Mouse (Mus musculus) retina, postnatal 1 day (tissue): ENCODE measurements around the gene Rad9a.
"Not testable (repeated sequence)": the region's sequence is repeated elsewhere in the genome, so short reads cannot be mapped to it uniquely, and the experiment has no call there.

Source experiments
- DNase-seq: peaks from one replicate; pipeline ENCODE4 v3.0.0-alpha.2; 2012

The Rad9a gene

DNA sequence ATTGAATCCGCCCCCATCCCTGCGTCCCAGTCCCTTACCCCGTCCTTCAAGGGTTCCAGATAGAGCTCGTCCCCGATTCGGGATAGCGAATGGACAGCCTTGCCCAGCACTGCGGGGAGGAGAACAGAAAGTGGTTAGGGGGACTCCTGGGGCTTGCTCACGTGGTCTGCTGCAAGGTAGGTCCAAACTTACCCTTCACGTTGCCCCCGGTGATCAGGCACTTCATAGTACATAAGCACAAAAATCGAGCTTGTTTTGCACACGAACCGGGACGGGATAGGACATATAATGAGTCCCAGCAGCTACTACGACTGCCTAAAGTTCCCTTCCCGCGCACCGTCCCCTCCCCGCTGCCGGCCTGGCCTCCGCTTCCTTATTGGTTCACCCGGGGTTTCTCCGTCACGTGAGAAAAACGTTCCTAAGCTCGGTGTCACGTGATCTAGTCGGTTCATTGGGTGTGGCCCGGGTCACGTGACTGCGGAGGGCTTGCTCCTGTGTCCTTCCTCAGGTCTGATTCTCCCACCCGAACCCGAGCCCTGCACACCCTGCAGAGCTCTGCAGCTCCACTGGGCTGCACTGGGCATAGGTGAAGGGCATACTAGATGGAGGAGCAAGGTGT is at the start of gene Rad9a:
Rad9a (minus strand) TSS at position 372 of the 619 bp plus-strand sequence.
- peak; percentile 98 for DNase-seq

DNA sequence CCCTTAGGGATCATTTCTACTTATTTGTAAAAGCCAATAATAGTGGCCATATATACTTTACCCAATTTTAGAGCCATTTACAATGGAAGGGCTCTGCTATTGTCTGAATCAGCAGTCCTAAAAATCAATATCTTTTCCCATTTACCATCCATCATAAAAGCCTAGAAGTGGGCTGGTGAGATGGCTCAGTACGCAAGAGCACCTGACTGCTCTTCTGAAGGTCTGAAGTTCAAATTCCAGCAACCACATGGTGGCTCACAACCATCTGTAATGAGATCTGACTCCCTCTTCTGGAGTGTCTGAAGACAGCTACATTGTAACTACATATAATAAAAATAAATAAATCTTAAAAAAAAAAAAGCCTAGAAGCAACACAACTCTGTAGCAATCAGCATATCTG is 47.2 kb upstream of the Rad9a start:
- not testable (repeated sequence) for DNase-seq

DNA sequence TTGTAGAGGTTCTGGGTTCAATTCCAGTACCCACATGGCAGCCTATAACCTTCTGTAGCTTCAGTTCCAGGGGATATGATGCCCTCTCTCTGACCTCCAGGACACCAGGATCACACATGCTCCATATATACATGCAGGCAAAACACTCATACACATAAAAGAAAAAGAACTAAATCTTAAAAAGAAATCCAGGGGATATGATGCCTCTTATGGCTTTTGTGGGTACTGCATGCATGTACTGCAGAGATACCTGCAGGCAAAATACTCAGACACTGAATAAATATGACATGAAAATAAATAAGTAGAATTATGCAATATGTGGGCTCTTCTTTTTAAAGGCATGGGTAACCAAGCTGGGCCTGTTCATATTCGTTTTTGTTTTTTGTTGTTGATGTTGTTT is 45.5 kb upstream of the Rad9a start:
- peak; percentile 40 for DNase-seq

DNA sequence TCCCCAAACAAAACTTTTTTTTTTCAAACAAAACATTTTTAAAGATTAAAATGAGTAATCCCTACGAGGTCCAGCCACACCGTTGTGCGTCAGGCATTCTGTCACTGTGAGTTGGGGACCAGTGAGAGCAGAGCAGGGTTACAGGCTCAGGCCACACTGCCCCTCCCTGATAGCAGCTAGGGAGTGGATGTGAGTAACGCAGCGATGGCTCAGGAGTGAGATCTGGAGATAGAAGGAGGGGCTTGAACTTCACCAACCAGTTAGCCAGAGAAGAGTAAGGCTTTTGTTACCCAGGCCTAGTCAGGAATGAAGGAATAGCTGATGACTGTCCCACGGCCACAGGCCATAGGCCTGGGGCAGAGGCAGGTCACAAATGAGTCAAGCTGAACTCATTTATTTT is 43.3 kb upstream of the Rad9a start:
- no peak for DNase-seq

DNA sequence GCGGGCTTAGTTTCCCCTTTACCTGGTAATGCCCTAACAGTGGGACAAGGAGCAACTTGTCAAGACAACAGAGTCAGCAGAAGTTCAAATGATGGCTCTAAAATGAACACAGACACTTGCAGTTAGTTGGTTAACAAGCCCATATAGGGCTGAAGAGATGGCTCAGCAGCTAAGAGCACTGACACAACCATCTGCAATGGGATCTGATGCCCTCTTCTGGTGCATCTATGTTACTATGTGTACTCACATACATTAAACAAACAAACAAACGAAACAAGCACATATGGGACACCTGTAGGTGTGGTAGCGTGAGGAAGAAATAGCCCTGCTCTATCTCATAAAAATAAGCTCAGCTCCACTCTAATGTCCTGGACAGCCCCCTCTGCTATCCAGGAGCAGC is 41.0 kb upstream of the Rad9a start:
- DNase-seq = no peak

DNA sequence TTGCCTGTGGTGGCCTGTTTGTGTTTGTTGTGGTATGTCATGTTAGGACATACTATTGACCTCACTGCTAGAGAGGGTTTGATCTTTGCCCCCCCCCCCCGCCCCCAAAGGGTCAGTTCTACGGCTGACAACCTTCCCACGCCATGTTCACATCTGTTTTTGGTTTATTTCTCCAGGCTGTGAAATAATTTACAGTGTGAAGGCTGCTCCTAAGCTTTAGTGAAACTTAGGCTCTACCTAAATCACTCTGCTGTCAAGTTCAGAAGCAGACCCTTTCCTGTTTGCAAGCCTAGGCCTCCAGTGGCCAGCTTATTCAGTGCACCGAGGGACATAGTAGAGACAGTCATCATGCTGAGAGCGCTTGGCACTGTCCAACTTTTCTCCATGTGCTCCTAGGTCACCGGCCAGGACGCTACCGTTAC is 38.8 kb upstream of the Rad9a start:
- DNase-seq = no peak

DNA sequence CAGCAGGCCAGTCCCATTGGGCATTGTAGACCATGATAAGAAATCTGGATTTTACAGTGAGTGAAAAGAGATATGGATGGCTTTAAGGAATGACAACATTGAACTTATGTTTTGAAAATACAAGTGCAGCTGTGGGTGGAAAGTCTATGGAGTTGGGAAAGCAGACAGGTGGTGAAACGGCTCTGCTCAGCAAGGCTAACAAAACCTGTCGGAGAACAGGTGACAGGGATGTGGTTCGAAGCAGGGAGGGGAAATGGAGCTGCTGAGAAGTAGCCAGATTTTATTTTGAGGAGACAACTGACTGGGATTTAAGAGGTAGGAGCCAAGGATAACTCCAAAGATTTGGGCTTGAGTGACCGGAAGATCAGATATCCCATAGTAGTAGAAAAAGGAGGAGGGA is 33.1 kb upstream of the Rad9a start:
- no peak for DNase-seq

DNA sequence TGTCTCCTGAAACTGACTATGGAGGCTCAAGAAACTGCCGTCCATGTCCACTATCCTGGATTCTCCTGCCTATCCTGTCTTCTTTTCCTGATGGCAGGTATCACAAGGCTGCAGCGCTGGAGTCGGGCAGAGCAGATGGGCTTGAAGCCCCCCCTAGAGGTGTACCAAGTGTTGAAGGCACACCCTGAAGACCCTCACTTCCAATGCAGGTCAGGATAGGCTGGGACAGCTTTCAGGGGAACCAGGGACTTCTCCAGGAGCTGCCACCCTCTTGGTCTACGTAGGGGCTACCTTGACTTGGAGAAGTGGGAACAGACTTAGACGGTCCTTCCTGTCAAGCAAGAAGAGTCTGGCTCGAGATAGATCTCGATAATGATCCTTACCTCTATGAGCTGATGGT is 31.2 kb upstream of the Rad9a start:
- DNase-seq = no peak

DNA sequence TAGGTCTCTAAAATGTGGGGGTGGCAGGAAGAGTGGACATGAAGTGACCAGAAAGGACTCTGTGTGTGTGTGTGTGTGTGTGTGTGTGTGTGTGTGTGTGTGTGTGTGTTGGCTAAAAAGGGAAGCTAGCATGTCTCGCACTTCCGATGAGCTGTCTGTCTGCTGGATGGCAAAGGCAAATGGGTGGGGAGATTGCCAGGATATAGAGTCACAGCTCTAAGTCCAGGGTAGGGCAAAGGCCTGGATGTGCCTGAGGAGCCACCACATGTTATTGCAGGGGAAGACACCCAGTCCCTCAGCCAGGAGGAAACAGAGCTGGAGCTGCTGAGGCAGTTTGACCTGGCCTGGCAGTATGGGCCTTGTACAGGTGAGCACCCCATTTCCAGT is 30.7 kb upstream of the Rad9a start:
- no peak for DNase-seq

DNA sequence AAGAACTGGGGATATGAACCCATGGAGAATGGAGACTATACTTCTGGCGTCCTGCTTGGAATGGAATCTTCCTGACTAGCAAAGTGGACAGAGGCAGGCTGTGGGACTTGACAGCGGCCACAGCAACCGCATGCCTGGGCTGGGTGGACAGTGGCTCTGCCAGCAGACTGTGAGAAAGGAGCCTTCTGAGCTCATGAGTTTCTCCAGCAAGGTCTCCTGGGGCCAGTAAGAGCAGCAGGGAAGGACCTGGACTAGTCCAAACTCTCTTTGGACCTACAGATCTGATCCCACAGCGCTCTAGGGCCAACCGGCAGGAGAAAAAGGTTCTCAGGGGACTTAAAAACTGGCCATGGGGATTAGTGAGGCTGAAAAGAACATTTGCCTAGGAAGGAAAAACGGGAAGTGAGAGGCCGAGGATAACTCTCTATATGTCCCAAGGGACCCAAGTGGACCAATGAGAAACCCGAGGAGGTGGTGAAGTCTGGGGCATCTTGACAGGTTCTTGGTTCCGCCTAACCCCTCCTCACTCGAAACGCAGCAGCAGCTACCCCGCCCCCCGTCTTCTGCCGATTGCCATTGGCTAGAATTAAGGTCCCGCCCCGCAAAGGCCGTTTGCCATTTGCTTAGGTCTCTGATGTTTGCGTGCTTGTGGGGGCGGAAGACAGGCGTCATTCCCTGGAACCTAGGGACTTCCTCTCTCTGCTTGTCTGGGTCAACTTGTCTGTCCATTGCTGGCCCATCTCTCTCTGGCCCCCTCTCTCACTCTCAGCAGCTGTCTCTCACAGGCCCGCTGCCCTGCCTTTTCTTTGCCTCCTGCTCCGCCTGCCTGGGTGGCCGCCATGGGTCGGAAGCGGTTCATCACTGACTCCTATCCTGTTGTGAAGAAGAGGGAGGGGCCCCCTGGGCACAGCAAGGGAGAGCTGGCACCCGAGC is 30.1 kb upstream of the Rad9a start, which contains the start of gene Pold4:
Pold4 (plus strand) TSS at position 647 of the 933 bp plus-strand sequence.
- peak; percentile 95 for DNase-seq

DNA sequence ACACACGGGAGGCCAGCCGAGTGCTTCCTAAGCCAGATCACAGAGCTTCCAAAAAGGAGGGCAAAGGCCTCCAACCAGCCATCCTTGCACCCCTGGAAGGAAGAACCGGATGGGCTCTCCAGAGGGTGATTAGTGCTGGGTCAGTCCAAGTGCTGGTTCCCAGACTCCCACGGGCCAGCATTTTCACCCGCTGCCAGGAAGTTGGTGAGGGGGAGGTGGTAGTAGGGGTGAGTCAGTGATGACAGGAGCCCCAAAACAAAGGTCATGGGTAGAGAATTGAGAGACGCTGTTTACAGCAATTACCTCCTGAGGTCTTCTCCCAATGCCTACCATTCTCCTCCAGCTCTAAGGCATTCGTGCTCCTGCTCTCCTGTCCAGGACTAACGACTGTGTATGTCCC is 29.0 kb upstream of the Rad9a start:
- no peak for DNase-seq

DNA sequence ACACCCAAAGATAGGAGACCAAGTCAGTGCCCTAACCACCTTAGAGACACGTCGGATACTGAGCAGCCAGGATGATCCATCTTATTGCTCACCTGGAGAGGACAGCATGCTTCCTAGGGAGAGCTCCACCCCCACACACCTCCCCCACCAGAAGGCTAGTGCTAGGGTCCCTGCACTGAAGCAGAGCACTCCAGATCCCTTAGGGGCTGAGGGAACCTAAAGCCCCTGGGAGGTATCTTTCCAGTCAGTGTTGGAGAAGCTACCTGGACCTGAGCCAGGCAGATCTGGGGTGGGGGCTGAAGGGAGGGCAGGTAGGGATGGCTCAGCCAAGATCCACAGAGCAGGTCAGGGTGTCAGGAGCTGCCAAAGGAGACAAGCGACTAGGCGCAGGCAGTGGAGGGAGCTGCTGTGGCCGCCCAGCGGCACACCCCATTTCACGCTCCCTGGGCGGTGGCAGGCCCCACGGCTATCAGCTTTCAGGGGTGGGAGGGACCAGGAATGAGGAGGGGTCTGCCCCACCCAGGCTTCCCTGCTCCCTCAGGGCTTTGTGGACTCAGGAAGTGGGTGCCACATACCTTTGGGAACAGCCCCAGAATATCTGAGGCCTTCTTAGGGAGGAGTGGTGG is 28.1 kb upstream of the Rad9a start:
- DNase-seq = no peak

DNA sequence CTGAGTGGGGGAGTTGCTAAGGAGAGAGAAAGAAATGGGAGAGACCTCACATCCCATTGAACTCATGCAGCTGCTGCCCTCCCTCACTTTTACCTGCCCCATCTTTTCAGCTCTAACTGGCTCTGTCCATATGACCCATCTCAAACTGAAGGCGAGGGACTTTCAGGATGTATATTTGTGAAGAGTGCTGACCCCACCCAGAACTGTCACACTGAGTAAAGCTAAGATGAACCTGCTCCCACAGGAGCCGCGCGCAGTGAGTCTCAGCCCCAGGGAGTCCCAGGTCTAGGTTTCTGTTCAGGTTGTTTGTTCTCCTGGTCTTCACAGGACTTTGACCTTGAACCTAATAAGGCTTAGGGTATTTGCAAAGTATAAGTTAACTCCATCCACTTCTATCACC is 27.4 kb upstream of the Rad9a start:
- no peak for DNase-seq

DNA sequence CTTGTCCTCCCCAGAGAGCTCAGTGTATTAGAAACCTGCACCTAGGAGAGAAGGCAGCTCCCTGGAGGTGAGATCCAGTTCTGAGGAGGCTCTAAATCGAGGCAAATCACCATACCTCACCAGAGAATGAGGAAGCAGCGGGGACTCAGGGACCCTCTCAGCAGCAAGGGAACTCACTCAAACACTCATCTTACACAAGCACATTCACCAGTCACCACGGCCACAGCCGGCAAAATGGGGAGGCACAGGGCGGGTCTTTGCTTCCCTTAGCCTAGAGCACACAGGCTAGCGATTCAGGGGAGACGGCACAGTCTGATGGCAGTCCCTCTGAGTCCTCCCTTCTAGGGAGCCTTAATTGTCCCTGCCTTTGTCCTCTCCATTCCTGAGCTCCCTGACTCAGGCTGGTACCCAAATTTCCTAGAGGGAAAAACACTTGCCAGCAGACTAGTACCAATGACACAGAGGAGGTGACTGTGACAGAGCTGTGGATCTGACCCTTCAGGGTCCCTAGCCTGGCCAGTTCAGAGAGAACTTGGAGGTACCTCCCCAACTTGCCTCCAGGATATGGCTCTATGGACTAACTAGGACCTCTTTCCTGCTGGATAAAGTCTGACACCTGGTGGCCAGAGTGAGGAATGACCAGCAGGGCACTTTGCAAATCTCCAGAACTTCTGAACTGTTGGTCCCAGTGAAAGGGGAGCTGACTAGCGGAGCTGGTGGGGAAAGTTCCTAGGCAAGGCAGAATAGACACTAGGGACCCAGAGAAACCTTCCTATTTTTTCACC is 26.6 kb upstream of the Rad9a start:
- peak; percentile 90 for DNase-seq

DNA sequence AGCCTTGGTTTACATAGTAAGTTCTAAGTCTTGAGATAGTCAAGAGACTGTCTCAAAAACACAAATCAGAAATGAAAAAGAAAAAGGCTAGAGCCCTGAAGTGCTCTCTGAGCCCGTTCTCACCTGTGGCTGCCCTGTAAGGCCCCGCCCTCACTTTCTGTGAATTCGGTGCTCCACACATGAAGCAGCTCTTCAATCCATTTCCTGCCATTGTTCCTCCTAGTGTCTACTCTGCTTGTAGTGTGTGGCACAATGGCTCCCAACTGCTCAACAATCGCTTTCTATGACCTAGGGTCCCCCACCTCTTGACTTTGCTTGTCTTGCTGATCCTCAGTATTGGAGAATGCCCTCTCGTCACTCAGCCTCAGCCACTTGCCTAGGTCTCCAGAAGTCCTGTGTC is 26.0 kb upstream of the Rad9a start:
- no peak for DNase-seq

DNA sequence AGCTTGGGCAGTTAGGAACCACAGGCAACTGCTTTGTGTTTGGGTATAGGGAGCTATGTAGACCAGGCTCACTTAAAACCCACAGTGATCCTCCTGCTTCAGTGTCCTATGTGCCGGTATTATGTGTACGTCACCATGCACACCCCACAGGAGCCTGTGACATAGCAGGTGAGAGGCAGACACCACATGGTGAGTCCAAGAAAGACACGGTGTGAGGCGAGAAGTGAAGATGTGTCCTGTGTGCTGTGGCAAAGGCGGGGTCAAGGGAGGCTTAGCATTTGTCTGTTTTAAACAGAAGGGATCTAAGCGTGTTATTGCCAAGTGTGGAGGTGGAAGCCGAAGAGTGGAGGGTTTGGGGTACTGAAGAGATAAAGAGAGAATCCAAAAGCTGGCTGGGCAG is 25.3 kb upstream of the Rad9a start:
- no peak for DNase-seq

DNA sequence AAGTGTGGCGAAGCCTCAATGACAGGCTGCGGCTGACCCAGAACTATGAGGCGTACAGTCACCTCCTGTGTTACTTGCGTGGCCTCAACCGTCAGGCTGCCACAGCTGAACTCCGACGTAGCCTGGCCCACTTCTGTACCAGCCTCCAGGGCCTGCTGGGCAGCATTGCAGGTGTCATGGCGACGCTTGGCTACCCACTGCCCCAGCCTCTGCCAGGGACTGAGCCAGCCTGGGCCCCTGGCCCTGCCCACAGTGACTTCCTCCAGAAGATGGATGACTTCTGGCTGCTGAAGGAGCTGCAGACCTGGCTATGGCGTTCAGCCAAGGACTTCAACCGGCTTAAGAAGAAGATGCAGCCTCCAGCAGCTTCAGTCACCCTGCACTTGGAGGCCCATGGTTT is 20.7 kb upstream of the Rad9a start:
- peak; percentile 15 for DNase-seq

DNA sequence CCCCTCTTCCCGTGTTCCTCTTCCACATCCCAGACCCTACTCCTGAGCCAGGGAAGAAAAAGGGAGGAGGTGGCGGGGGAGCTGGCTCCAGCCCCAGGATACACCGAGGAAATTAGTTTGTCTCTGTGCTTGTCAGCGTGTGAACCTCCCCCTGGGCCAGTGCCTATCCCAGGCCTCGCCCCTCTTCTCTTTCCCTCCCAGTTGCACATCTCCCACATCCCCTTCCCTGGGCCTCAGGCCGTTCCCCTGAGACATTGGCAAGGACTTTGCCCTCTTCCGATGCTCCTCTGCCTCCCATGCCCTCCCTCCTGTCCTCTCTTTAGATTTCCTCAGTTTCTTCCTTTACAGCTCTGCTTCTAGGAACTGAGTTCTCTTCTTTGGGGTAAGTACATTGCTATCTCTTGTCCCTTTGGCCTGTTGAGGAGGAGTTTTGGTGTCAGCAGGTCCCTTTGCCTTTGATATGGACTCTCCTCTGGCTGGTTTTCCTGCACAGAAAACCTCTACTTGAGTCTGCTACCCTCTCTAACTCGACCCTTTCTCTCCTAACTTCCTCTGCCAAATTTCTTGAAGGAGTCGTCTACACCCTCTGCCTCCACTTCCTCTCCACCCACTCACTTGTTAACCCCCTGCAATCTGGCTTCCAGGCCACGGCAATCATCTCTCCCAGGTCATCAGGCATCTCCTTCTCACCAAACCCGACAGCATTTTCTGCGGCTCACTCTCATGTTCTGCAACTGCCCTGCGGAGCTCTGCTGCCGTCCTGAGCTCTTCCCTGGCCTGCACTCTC is 19.7 kb upstream of the Rad9a start:
- peak; percentile 29 for DNase-seq

DNA sequence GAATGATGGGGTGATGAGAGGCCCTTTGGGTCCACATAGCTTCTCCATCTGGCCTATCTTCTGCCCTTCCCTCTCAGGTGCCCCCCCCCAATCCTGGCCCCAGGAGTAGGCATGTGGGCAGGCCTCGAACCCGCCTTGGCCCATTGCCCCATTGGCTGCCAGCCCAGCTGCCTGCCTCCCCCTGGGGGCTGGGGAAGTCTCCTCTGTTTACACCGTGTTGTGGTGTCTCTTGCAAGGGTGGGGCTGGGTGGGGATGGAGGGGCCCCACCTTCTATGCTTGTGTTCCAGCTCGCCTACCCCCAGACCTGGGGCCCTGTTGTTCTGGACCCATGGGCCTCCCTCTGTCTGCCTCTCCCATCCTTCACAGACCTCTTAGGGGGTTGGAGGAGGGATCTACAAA is 19.0 kb upstream of the Rad9a start:
- no peak for DNase-seq

DNA sequence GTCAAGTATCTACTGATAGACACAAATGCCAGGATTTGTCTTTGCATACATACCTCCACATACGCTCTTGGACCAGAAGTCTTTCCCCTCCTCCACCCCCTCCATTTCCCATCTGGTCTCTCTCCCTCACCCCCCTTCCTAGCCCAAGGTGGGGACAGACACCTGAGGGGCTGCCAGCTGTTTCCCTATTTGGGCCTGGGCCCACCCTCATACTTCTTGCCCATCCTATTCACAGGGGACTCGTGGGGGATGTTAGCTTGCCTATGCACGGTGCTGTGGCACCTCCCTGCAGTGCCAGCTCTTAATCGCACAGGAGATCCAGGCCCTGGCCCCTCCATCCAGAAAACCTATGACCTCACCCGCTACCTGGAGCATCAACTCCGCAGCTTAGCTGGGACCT is 18.5 kb upstream of the Rad9a start:
- DNase-seq = no peak

DNA sequence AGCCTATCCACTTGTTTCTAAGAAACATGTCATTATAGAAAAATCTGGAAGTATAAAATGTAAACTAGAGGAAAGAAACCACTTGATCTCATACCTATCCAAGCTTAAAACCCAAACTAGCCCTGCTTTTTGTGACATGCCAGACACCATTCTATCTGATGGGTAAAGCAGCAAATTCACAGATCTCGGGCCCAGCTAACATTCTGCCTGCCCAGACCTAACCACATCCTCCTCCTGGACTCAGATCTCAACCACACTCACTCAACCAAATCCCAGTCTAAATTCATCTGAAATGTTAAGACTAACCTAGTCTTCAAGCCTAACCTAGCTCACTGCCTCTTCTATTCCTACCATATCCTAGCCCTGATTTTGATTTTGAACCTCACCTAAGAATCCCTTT is 17.3 kb upstream of the Rad9a start:
- no peak for DNase-seq

DNA sequence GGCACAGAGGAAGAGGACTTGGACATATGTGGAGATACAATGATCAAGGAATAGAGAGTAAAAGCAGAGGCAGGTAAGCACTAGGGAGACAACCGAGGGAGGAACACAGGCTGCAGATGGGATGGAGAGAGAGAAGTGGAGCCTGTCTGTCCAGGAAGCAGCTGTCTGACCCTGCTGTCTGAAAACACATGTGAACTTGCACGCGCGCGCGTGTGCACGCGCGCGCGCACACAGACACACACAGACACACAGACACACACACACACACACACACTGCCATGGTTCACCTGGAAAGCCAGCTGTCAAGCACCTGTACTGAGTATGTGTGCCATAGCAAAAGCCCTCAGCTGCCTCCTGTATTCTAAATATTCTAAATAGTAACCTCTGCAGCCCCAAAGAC is 16.8 kb upstream of the Rad9a start:
- no peak for DNase-seq
